In genomic region chrX:169906054-169906508, GRCm38 (mm10) we compare ENCODE assay signal across 12 mouse cellular contexts.
DNase-seq lines count a peak whose midpoint lies in the region; ATAC-seq lines count a peak whose summit lies in the region.
"Had no signal": no experiment of that assay in that cellular context is flagged by ENCODE, and none has a peak within 500 bp of the region (broad histone marks: within the 10 kb centered on the region; RNA-seq: fewer than 3 reads in every experiment).

No protein-coding gene starts in this region.

- H3K4me1 ChIP-seq in hindbrain, embryonic 10.5 days (replicated peaks), result peaks cover 22% of the 10 kb centered on the region
- no peaks in the 10 kb centered on the region for H3K4me1 ChIP-seq in limb, embryonic 10.5 days

- no peaks in the 10 kb centered on the region for H3K36me3 ChIP-seq in hindbrain, embryonic 10.5 days
- no peaks in the 10 kb centered on the region for H3K36me3 ChIP-seq in limb, embryonic 10.5 days

- no peaks in the 10 kb centered on the region for H3K9me3 ChIP-seq in hindbrain, embryonic 10.5 days
- no peaks in the 10 kb centered on the region for H3K9me3 ChIP-seq in limb, embryonic 10.5 days (replicated peaks)

- no peak overlapping the region for H3K27ac ChIP-seq in hindbrain, embryonic 10.5 days
- no peak overlapping the region for H3K27ac ChIP-seq in limb, embryonic 10.5 days
- H3K27ac ChIP-seq: macrophage had no signal

- peaks cover 39% of the 10 kb centered on the region for H3K27me3 ChIP-seq in hindbrain, embryonic 10.5 days (ENCODE audit: insufficient read depth, poor library complexity, severe bottlenecking)
- H3K27me3 ChIP-seq in limb, embryonic 10.5 days (ENCODE audit: low read depth, poor library complexity, severe bottlenecking), result peaks cover 96% of the 10 kb centered on the region

- WGBS in hindbrain, embryonic 10.5 days, result 10% methylated on average over 5 of the region's 5 CpGs
- WGBS in limb, embryonic 10.5 days, result 19% methylated on average over 5 of the region's 5 CpGs

- no peak overlapping the region for H3K4me3 ChIP-seq in hindbrain, embryonic 10.5 days
- no peak overlapping the region for H3K4me3 ChIP-seq in limb, embryonic 10.5 days

- peak; percentile 31 for DNase-seq in cerebellum, adult 9-11 months
- DNase-seq in cerebellum, postnatal 25 days, result no peak
- peak; percentile 39 for DNase-seq in ES-CJ7 (ENCODE audit: low read depth, low spot score)
- DNase-seq in hindbrain, embryonic 10.5 days (ENCODE audit: low spot score), result peak; percentile 69
- peak; percentile 57 to 74 for DNase-seq in kidney, postnatal 36 days
- no peak for DNase-seq in limb, embryonic 10.5 days (ENCODE audit: low spot score)
- DNase-seq: cerebellum, adult 11 months; thymus, postnatal 36 days had no signal

- ATAC-seq in erythroid progenitor cell, adult 5-6 weeks (replicated peaks; ENCODE audit: low FRiP score, poor library complexity, severe bottlenecking), result no peak
- no peak for ATAC-seq in inflammation-experienced regulatory T-cells, adult 6 months
- ATAC-seq: intestine, embryonic 16.5 days had no signal

Comparison
In these comparisons a context has a peak if more than half of its experiments do, and no peak if none do; other contexts are left out.
1. DNase-seq: peak in cerebellum, adult 9-11 months (single experiment), ES-CJ7 (single experiment), hindbrain, embryonic 10.5 days (single experiment) and kidney, postnatal 36 days (2 of 2); none in cerebellum, postnatal 25 days (0 of 2) and limb, embryonic 10.5 days (single experiment).